Mouse (Mus musculus): Measurements from ENCODE around the gene Ddx6. TPM values are rescaled to one million over a fixed set of nuclear protein-coding genes. Genes with fewer than 3 reads are reported as not detected.

Ddx6 gene
- polyA plus RNA-seq, 1 experiment = 48.4 TPM

GRCm38 (mm10) chr9:44640646-44641357 lies 36.1 kb downstream of the Ddx6 start:
- WGBS = 84% methylated on average over 3 of the region's 3 CpGs
- no peak overlapping the region for H3K4me3 ChIP-seq (replicated peaks; ENCODE audit: control insufficient read depth, low read depth, low read length)
- no peak overlapping the region for H3K27ac ChIP-seq (ENCODE audit: control insufficient read depth, insufficient read depth, low read depth, low read length, poor library complexity)
- no peak for TF ChIP-seq POLR2A (IDR thresholded peaks at IDR 0.05; ENCODE audit: borderline replicate concordance, control insufficient read depth, low read depth, low read length)
- TF ChIP-seq CTCF (IDR thresholded peaks at IDR 0.05; ENCODE audit: control insufficient read depth, insufficient read depth, low read length) = no peak
- H3K4me1 ChIP-seq (ENCODE audit: control insufficient read depth, insufficient read depth, low read length) = peaks cover 3% of the 10 kb centered on the region

- Histone ChIP-seq H3K4me3 (replicated peaks; ENCODE audit: control insufficient read depth, low read depth, low read length) (no peak overlapping the region), H3K27ac (ENCODE audit: control insufficient read depth, insufficient read depth, low read depth, low read length, poor library complexity) (no peak overlapping the region), H3K4me1 (ENCODE audit: control insufficient read depth, insufficient read depth, low read length) (peaks cover 6% of the 10 kb centered on the region)
- TF ChIP-seq POLR2A (IDR thresholded peaks at IDR 0.05; ENCODE audit: borderline replicate concordance, control insufficient read depth, low read depth, low read length) (no peak), CTCF (IDR thresholded peaks at IDR 0.05; ENCODE audit: control insufficient read depth, insufficient read depth, low read length) (no peak)
- 91% methylated on average over 2 of the region's 2 CpGs for WGBS
These were observed 36.9 kb downstream of the Ddx6 start for GRCm38 (mm10) chr9:44641616-44642015.

- Histone ChIP-seq H3K4me1 (ENCODE audit: control insufficient read depth, insufficient read depth, low read length) (peaks cover 6% of the 10 kb centered on the region), H3K27ac (ENCODE audit: control insufficient read depth, insufficient read depth, low read depth, low read length, poor library complexity) (no peak overlapping the region), H3K4me3 (replicated peaks; ENCODE audit: control insufficient read depth, low read depth, low read length) (no peak overlapping the region)
- TF ChIP-seq POLR2A (IDR thresholded peaks at IDR 0.05; ENCODE audit: borderline replicate concordance, control insufficient read depth, low read depth, low read length) (no peak), CTCF (IDR thresholded peaks at IDR 0.05; ENCODE audit: control insufficient read depth, insufficient read depth, low read length) (no peak)
- 89% methylated on average over 7 of the region's 7 CpGs for WGBS
These were observed 38.4 kb downstream of the Ddx6 start for GRCm38 (mm10) chr9:44643103-44643502.

- peaks cover 6% of the 10 kb centered on the region for H3K4me1 ChIP-seq (ENCODE audit: control insufficient read depth, insufficient read depth, low read length)
- H3K27ac ChIP-seq (ENCODE audit: control insufficient read depth, insufficient read depth, low read depth, low read length, poor library complexity) = no peak overlapping the region
- no peak overlapping the region for H3K4me3 ChIP-seq (replicated peaks; ENCODE audit: control insufficient read depth, low read depth, low read length)
- TF ChIP-seq CTCF (IDR thresholded peaks at IDR 0.05; ENCODE audit: control insufficient read depth, insufficient read depth, low read length) (no peak), POLR2A (IDR thresholded peaks at IDR 0.05; ENCODE audit: borderline replicate concordance, control insufficient read depth, low read depth, low read length) (no peak)
- WGBS = 70% methylated on average over 2 of the region's 2 CpGs
These were observed 39.5 kb downstream of the Ddx6 start for GRCm38 (mm10) chr9:44644186-44644585.

GRCm38 (mm10) chr9:44645481-44645880 lies 40.8 kb downstream of the Ddx6 start:
- 37% methylated on average over 5 of the region's 5 CpGs for WGBS
- Histone ChIP-seq H3K27ac (ENCODE audit: control insufficient read depth, insufficient read depth, low read depth, low read length, poor library complexity) (peak overlapping the region; percentile 68), H3K4me1 (ENCODE audit: control insufficient read depth, insufficient read depth, low read length) (peaks cover 6% of the 10 kb centered on the region), H3K4me3 (replicated peaks; ENCODE audit: control insufficient read depth, low read depth, low read length) (no peak overlapping the region)
- TF ChIP-seq CTCF (IDR thresholded peaks at IDR 0.05; ENCODE audit: control insufficient read depth, insufficient read depth, low read length) = peak; percentile 15; the same call in 1 of the 2 replicates
- TF ChIP-seq POLR2A (IDR thresholded peaks at IDR 0.05; ENCODE audit: borderline replicate concordance, control insufficient read depth, low read depth, low read length) = no peak

GRCm38 (mm10) chr9:44645924-44646323 lies 41.2 kb downstream of the Ddx6 start:
- TF ChIP-seq CTCF (IDR thresholded peaks at IDR 0.05; ENCODE audit: control insufficient read depth, insufficient read depth, low read length) (no peak), POLR2A (IDR thresholded peaks at IDR 0.05; ENCODE audit: borderline replicate concordance, control insufficient read depth, low read depth, low read length) (peak; percentile 34; the same call in 1 of the 2 replicates)
- Histone ChIP-seq H3K27ac (ENCODE audit: control insufficient read depth, insufficient read depth, low read depth, low read length, poor library complexity) (peak overlapping the region; percentile 68), H3K4me1 (ENCODE audit: control insufficient read depth, insufficient read depth, low read length) (peaks cover 6% of the 10 kb centered on the region), H3K4me3 (replicated peaks; ENCODE audit: control insufficient read depth, low read depth, low read length) (peak overlapping the region; percentile 21)
- WGBS = 17% methylated on average over 15 of the region's 15 CpGs

- Histone ChIP-seq H3K4me3 (replicated peaks; ENCODE audit: control insufficient read depth, low read depth, low read length) (peak overlapping the region; percentile 21), H3K4me1 (ENCODE audit: control insufficient read depth, insufficient read depth, low read length) (peaks cover 6% of the 10 kb centered on the region), H3K27ac (ENCODE audit: control insufficient read depth, insufficient read depth, low read depth, low read length, poor library complexity) (peak overlapping the region; percentile 50)
- TF ChIP-seq CTCF (IDR thresholded peaks at IDR 0.05; ENCODE audit: control insufficient read depth, insufficient read depth, low read length) (no peak), POLR2A (IDR thresholded peaks at IDR 0.05; ENCODE audit: borderline replicate concordance, control insufficient read depth, low read depth, low read length) (no peak)
- 31% methylated on average over 6 of the region's 6 CpGs for WGBS
These were observed 41.7 kb downstream of the Ddx6 start for GRCm38 (mm10) chr9:44646366-44646765.

- TF ChIP-seq POLR2A (IDR thresholded peaks at IDR 0.05; ENCODE audit: borderline replicate concordance, control insufficient read depth, low read depth, low read length) (no peak), CTCF (IDR thresholded peaks at IDR 0.05; ENCODE audit: control insufficient read depth, insufficient read depth, low read length) (no peak)
- WGBS = 86% methylated on average over 8 of the region's 8 CpGs
- Histone ChIP-seq H3K27ac (ENCODE audit: control insufficient read depth, insufficient read depth, low read depth, low read length, poor library complexity) (no peak overlapping the region), H3K4me1 (ENCODE audit: control insufficient read depth, insufficient read depth, low read length) (peaks cover 6% of the 10 kb centered on the region), H3K4me3 (replicated peaks; ENCODE audit: control insufficient read depth, low read depth, low read length) (no peak overlapping the region)
These were observed 42.3 kb downstream of the Ddx6 start for GRCm38 (mm10) chr9:44647026-44647425.
